Mouse (Mus musculus) MEL (cell line): ENCODE results near the gene Sgsm2.

ENCODE experiments used
- E2F4 ChIP-seq: IDR thresholded peaks from 2 replicates; pipeline ENCODE4 v1.6.1; 2011; ENCODE audit warnings: low read depth, low read length, improper control_type of control experiment, borderline replicate concordance
- MXI1 ChIP-seq: IDR thresholded peaks from 2 replicates; pipeline ENCODE4 v1.6.1; 2011; ENCODE audit warnings: mild to moderate bottlenecking, low read depth, low read length, improper control_type of control experiment
- POLR2A ChIP-seq, 2 experiments: IDR thresholded peaks; 2 replicates each; pipeline ENCODE4 v1.6.1; 2011 to 2012; ENCODE audit warnings: low read length in 2 of 2, mild to moderate bottlenecking in 2 of 2, control low read depth in 1 of 2, improper control_type of control experiment in 1 of 2, low read depth in 1 of 2, moderate library complexity in 1 of 2; ENCODE audit not compliant: control insufficient read depth in 1 of 2, insufficient read depth in 1 of 2, poor library complexity in 1 of 2

- TF ChIP-seq POLR2A (IDR thresholded peaks at IDR 0.05; ENCODE audit: control insufficient read depth in 1 of 2, insufficient read depth in 1 of 2, low read depth in 1 of 2, low read length in 2 of 2, poor library complexity in 1 of 2) (peak in 1 of 2 experiments; percentile 59; a peak in 3 of 4 replicates), MXI1 (no peak), E2F4 (no peak)
Observed at GRCm38 (mm10) chr11:74829812-74830211, 67.0 kb downstream of the Sgsm2 start.
